Mouse (Mus musculus) lung, adult 2 months (tissue): Measurements from ENCODE around the gene Zfp106. TPM values are rescaled to one million over a fixed set of nuclear protein-coding genes. Genes with fewer than 3 reads are reported as not detected.
A peak's percentile ranks its signal among the peaks of the same experiment; 100 is the strongest.

ENCODE experiments used
- DNase-seq: peaks from one replicate; pipeline ENCODE4 v3.0.0; 2022
- H3K4me1 ChIP-seq: fragments of 200-500 bp; 2 replicates; pipeline ENCODE4 v1.6.1; 2011; ENCODE audit warnings: low read length; ENCODE audit not compliant: control insufficient read depth, insufficient read depth
- H3K4me3 ChIP-seq: fragments of 200-500 bp; replicated peaks from 2 replicates; pipeline ENCODE3; 2011; ENCODE audit warnings: low read depth, mild to moderate bottlenecking, control low read depth, low read length; ENCODE audit errors: extremely low read depth
- CTCF ChIP-seq: fragments of 200-500 bp; IDR thresholded peaks from 2 replicates; pipeline ENCODE4 v1.5.1; 2011; ENCODE audit warnings: mild to moderate bottlenecking, low read length, control low read depth; ENCODE audit not compliant: insufficient read depth
- POLR2A ChIP-seq: fragments of 200-500 bp; IDR thresholded peaks from 2 replicates; pipeline ENCODE4 v1.6.1; 2011; ENCODE audit warnings: low read depth, mild to moderate bottlenecking, control low read depth, low read length, borderline replicate concordance; ENCODE audit errors: extremely low read depth
- WGBS: fragments of 180-500 bp; shearing (Covaris S2); methylation state at CpG from one replicate; pipeline ENCODE4 v1.1.7; 2018; 5-methylcytosine and 5-hydroxymethylcytosine counted together
- polyA plus RNA-seq: library from polyadenylated mRNA; depleted of rRNA; stranded (reverse); fragments of >200 nt; gene quantifications from 2 replicates; pipeline ENCODE4 v1.2.3, GENCODE M21; 2012; rRNA removed

The Zfp106 gene
- polyA plus RNA-seq, 1 experiment = 51.0 TPM

GRCm38 (mm10) chr2:120464732-120465396 is 98.8 kb downstream of the Zfp106 start:
- DNase-seq = peak; percentile 20
- Histone ChIP-seq H3K4me3 (no peak overlapping the region), H3K4me1 (no peaks in the 10 kb centered on the region)
- WGBS = 61% methylated on average over 2 of the region's 2 CpGs
- TF ChIP-seq POLR2A = no peak
- no peak for TF ChIP-seq CTCF

DNA sequence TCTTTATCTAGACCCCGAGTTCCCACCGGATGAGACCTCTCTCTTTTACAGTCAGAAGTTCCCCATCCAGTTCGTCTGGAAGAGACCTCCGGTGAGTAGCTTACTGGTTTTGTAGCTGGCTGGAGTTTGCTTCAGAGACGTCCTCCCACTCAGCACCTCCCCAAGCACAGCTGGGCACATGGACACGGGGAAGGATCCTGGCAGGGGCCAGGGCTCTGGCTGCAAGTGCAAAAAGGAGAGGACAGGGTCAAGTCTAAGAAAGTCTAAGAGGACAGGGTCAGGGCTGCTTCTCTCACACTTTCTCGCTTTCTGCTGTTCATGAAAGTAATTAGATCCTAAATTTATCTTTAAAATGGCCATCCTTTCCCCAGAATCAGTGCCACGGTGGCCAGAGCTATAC is 99.6 kb downstream of the Zfp106 start:
- 59% methylated on average over 8 of the region's 8 CpGs for WGBS
- DNase-seq = no peak
- Histone ChIP-seq H3K4me1 (no peaks in the 10 kb centered on the region), H3K4me3 (no peak overlapping the region)
- TF ChIP-seq CTCF (no peak), POLR2A (no peak)

GRCm38 (mm10) chr2:120463328-120463727 is 100.3 kb downstream of the Zfp106 start:
- TF ChIP-seq POLR2A = no peak
- TF ChIP-seq CTCF = no peak
- Histone ChIP-seq H3K4me1 (no peaks in the 10 kb centered on the region), H3K4me3 (no peak overlapping the region)
- 65% methylated on average over 7 of the region's 7 CpGs for WGBS
- DNase-seq = no peak

DNA sequence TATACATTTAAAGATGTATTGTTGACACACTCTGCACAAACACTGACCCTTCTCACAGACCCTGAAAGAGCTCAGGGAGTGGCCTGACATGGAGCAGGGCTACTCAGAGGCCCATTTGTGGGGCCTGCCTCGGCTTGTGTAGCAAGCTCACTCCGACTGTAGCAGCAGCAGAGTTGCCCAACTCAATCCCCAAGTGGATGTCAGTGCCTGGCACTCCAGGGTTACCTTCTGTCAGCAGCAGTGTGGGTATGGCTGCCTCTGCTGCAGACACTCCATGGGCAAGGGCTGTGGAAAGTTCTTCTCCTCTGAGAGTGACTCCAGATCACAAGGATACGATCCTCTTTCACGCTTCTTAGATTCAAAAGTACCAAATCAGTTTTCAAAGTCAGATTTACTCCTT is 103.4 kb downstream of the Zfp106 start:
- WGBS = 78% methylated on average over 4 of the region's 4 CpGs
- Histone ChIP-seq H3K4me1 (no peaks in the 10 kb centered on the region), H3K4me3 (no peak overlapping the region)
- TF ChIP-seq CTCF (no peak), POLR2A (no peak)
- no peak for DNase-seq

Other genes with a start within 250 kb of the Zfp106 start
- 4.4 and 12.4 TPM in 2 replicates for gene Pla2g4f, start 249.7 kb downstream of the Zfp106 start, polyA plus RNA-seq
- 25.0 and 27.0 TPM in 2 replicates for gene Vps39, start 210.7 kb downstream of the Zfp106 start, polyA plus RNA-seq
- gene Ganc, start 159.9 kb downstream of the Zfp106 start, polyA plus RNA-seq = 10.5 and 16.7 TPM in 2 replicates
- 8.5 and 15.7 TPM in 2 replicates for gene Tmem87a, start 159.7 kb downstream of the Zfp106 start, polyA plus RNA-seq
- gene Capn3, start 107.8 kb downstream of the Zfp106 start, polyA plus RNA-seq = 0.54 and 3.5 TPM in 2 replicates
- gene Snap23, start 3.8 kb upstream of the Zfp106 start, polyA plus RNA-seq = 5.2 and 11.1 TPM in 2 replicates
- gene Haus2, start 45.5 kb upstream of the Zfp106 start, polyA plus RNA-seq = 2.1 and 3.2 TPM in 2 replicates
- 9.3 and 12.9 TPM in 2 replicates for gene Lrrc57, start 45.7 kb upstream of the Zfp106 start, polyA plus RNA-seq
- gene Stard9, start 65.3 kb upstream of the Zfp106 start, polyA plus RNA-seq = 28.3 and 34.7 TPM in 2 replicates